Mouse (Mus musculus) myocyte (in vitro differentiated cells): ENCODE data around the gene Olfr482. TPM values are rescaled to one million over a fixed set of nuclear protein-coding genes. Genes with fewer than 3 reads are reported as not detected.

Experiments
- H3K27me3 ChIP-seq: one replicate; pipeline ENCODE4 v1.6.1; 2011; ENCODE audit not compliant: control insufficient read depth, insufficient read depth, insufficient read length
- H3K36me3 ChIP-seq: one replicate; pipeline ENCODE4 v1.6.1; 2011; ENCODE audit not compliant: control insufficient read depth, insufficient read depth
- H3K4me2 ChIP-seq: one replicate; pipeline ENCODE4 v1.6.1; 2011; ENCODE audit warnings: low read depth, control low read depth
- H3K4me3 ChIP-seq: one replicate; pipeline ENCODE4 v1.5.1; 2011; ENCODE audit warnings: mild to moderate bottlenecking, control low read depth, moderate library complexity
- H3K79me2 ChIP-seq: one replicate; pipeline ENCODE4 v1.6.1; 2011; ENCODE audit not compliant: control insufficient read depth, insufficient read depth
- H3ac ChIP-seq: one replicate; pipeline ENCODE4 v1.6.1; 2011; ENCODE audit not compliant: control insufficient read depth, insufficient read length
- CEBPB ChIP-seq: IDR thresholded peaks from 2 replicates; pipeline ENCODE4 v1.6.1; 2011; ENCODE audit warnings: mild to moderate bottlenecking, moderate library complexity; ENCODE audit not compliant: poor library complexity, insufficient read depth, severe bottlenecking
- MYOD1 ChIP-seq, 3 experiments: IDR thresholded peaks; one replicate each; pipeline ENCODE4 v1.6.1; 2011; ENCODE audit warnings: control low read depth in 2 of 3, low read depth in 2 of 3, mild to moderate bottlenecking in 2 of 3, moderate library complexity in 1 of 3; ENCODE audit not compliant: insufficient read length in 2 of 3, control insufficient read depth in 1 of 3
- POLR2AphosphoS2 ChIP-seq: IDR thresholded peaks from one replicate; pipeline ENCODE4 v1.6.1; 2011; ENCODE audit warnings: low read depth, control low read depth; ENCODE audit not compliant: insufficient read length
- polyA plus RNA-seq: library from polyadenylated mRNA; unstranded; fragments of >200 nt; fragmentation: generic; extraction: Trizol; gene quantifications from one replicate; pipeline ENCODE4 v1.2.1, GENCODE M21; 2012; ENCODE audit warnings: missing spikeins

Gene Olfr482
- polyA plus RNA-seq, 1 experiment = 0.02 TPM

DNA sequence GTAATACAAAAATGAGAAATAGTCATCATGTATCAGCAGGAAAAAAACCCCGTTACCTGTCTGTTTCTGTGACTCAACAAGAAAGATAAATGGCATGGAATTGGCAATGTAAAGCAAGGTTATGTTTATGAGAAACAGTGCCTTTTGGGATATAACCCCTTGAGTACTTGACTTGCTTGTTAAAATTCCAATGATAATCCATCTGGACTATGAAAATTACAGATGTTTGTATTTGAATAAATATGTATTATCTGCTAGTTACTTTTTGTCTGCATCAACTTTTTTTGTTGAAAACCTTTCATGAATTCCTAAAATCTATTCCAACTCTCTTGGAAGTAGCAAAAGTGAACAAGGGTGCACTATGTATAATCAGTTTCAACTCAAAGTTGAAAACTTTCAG lies 30.1 kb downstream of the Olfr482 start, which contains the start of gene Olfr480:
Olfr480 (minus strand) TSS at position 101 of the 400 bp plus-strand sequence.
- TF ChIP-seq CEBPB = no peak
- no peak for TF ChIP-seq MYOD1 (IDR thresholded peaks at IDR 0.05; ENCODE audit: control insufficient read depth in 1 of 3, insufficient read length in 2 of 3, low read depth in 2 of 3)
- Histone ChIP-seq H3K27me3 (no peaks in the 10 kb centered on the region), H3K36me3 (no peaks in the 10 kb centered on the region), H3K79me2 (no peaks in the 10 kb centered on the region), H3ac (no peak within 1 kb of the TSS), H3K4me3 (no peak within 1 kb of the TSS), H3K4me2 (no peak within 1 kb of the TSS)

DNA sequence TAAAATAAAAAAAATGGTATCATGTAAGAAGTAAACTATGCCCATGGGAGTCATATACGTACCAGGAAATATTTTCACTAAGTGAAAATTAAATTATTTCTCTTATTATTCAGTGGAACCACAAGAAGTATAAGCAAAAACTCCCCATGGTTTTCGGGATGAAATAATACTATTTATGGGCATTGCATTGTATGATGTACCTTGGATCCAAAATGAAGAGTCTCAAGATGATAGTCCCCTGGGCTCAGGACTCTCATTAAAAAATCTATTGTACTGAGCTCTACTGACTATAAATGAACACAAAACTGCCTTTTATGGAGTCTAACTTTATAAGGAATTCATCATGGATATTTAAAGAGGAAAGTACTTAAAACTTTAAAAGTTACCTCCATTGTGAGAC lies 47.0 kb downstream of the Olfr482 start, which contains the start of gene Olfr479:
Olfr479 (plus strand) TSS at position 301 of the 400 bp plus-strand sequence.
- no peak within 1 kb of the TSS for H3K4me2 ChIP-seq
- no peak for TF ChIP-seq POLR2AphosphoS2
- H3K36me3 ChIP-seq = no peaks in the 10 kb centered on the region
- H3ac ChIP-seq = no peak within 1 kb of the TSS
- no peaks in the 10 kb centered on the region for H3K79me2 ChIP-seq
- H3K27me3 ChIP-seq = no peaks in the 10 kb centered on the region
- H3K4me3 ChIP-seq = no peak within 1 kb of the TSS

Other genes with a start within 250 kb of the Olfr482 start
- not detected for gene Olfr472, start 199.7 kb downstream of the Olfr482 start, polyA plus RNA-seq
- not detected for gene Olfr473, start 167.1 kb downstream of the Olfr482 start, polyA plus RNA-seq
- not detected for gene Olfr474, start 142.9 kb downstream of the Olfr482 start, polyA plus RNA-seq
- gene Olfr476, start 132.8 kb downstream of the Olfr482 start, polyA plus RNA-seq = not detected
- gene Olfr477, start 110.9 kb downstream of the Olfr482 start, polyA plus RNA-seq = not detected
- gene Olfr478, start 63.6 kb downstream of the Olfr482 start, polyA plus RNA-seq = not detected
- not detected for gene Olfr479, start 46.9 kb downstream of the Olfr482 start, polyA plus RNA-seq
- gene Olfr480, start 30.2 kb downstream of the Olfr482 start, polyA plus RNA-seq = not detected
- gene Olfr481, start 17.7 kb downstream of the Olfr482 start, polyA plus RNA-seq = not detected
- gene Olfr483, start 3.3 kb upstream of the Olfr482 start, polyA plus RNA-seq = not detected
- gene Olfr484, start 29.9 kb upstream of the Olfr482 start, polyA plus RNA-seq = not detected
- not detected for gene Olfr485, start 62.3 kb upstream of the Olfr482 start, polyA plus RNA-seq
- gene Olfr486, start 75.2 kb upstream of the Olfr482 start, polyA plus RNA-seq = not detected
- not detected for gene Olfr487, start 117.0 kb upstream of the Olfr482 start, polyA plus RNA-seq
- gene Olfr488, start 160.8 kb upstream of the Olfr482 start, polyA plus RNA-seq = not detected
- gene Olfr490, start 191.3 kb upstream of the Olfr482 start, polyA plus RNA-seq = not detected
- gene Olfr491, start 215.9 kb upstream of the Olfr482 start, polyA plus RNA-seq = not detected
- gene Olfr492, start 226.1 kb upstream of the Olfr482 start, polyA plus RNA-seq = not detected
- gene Olfr493, start 249.4 kb upstream of the Olfr482 start, polyA plus RNA-seq = not detected